ENCODE assay signal across 11 mouse cellular contexts in the genomic region with DNA sequence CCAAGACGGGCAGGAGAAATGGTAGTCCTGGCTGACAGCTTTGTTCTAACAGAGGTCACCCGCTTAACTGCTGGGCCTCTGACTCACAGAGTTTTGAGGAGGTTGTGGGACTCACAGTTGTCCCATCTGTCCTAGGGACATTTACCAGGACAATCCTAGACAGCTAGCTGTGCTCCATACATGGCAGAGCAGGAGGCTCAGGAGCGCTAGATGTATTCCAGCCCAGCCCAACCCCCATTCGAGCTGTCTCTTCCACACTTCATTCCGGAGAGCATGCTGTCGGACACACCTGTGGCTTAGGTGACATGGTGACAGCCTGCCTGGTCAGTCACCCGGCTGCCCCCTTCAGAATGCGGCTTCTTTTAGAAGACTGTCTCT. TPM values are rescaled to one million over a fixed set of nuclear protein-coding genes. Genes with fewer than 3 reads are reported as not detected.
DNase-seq lines count a peak whose midpoint lies in the region; ATAC-seq and TF ChIP-seq lines count a peak whose summit lies in the region.
"Had no signal": no experiment of that assay in that cellular context is flagged by ENCODE, and none has a peak within 500 bp of the region (broad histone marks: within the 10 kb centered on the region; RNA-seq: fewer than 3 reads in every experiment).

No protein-coding gene starts in this region.

- no peak for DNase-seq in heart, embryonic 10.5 days (ENCODE audit: low spot score)
- DNase-seq in heart, postnatal 25 days (ENCODE audit: low spot score), result no peak
- DNase-seq in lung, postnatal 14 days, result no peak
- DNase-seq in forebrain, postnatal 0 days, result no peak
- no peak for DNase-seq in ovary, postnatal 14 days (ENCODE audit: low spot score)
- no peak for DNase-seq in frontal cortex, postnatal 25 days (ENCODE audit: low spot score in 2 of 2)
- DNase-seq: adrenal gland, adult 2 months; kidney, adult 9 months; right cerebral cortex, postnatal 14 days had no signal

- WGBS in heart, embryonic 10.5 days, result 29% methylated on average over 8 of the region's 8 CpGs
- WGBS in lung, embryonic 16.5 days, result 25% methylated on average over 8 of the region's 8 CpGs
- WGBS in forebrain, postnatal 0 days, result 79% methylated on average over 8 of the region's 8 CpGs
- WGBS in neural tube, embryonic 14.5 days, result 76% methylated on average over 8 of the region's 8 CpGs

- no peak for TF ChIP-seq CTCF in forebrain, postnatal 0 days (IDR thresholded peaks at IDR 0.05; ENCODE audit: low read depth)

- H3K36me3 ChIP-seq in heart, embryonic 10.5 days, result 0 out of 2 replicates have a peak, but pooled peaks cover 7% of the 10 kb centered on the region
- H3K36me3 ChIP-seq in lung, embryonic 16.5 days (ENCODE audit: control insufficient read depth, insufficient read depth, low read length), result no peaks in the 10 kb centered on the region
- no peaks in the 10 kb centered on the region for H3K36me3 ChIP-seq in forebrain, postnatal 0 days (ENCODE audit: insufficient read depth)
- H3K36me3 ChIP-seq in neural tube, embryonic 14.5 days (ENCODE audit: control insufficient read depth, insufficient read depth, low read length), result no peaks in the 10 kb centered on the region

- 0 out of 2 replicates have a peak, but pooled peaks have one; percentile 0 for ATAC-seq in lung, embryonic 16.5 days (ENCODE audit: low read depth)
- ATAC-seq in forebrain, postnatal 0 days, result no peak
- no peak for ATAC-seq in neural tube, embryonic 14.5 days (ENCODE audit: low read depth)

- no peaks in the 10 kb centered on the region for H3K27me3 ChIP-seq in heart, embryonic 10.5 days (ENCODE audit: insufficient read depth, poor library complexity, severe bottlenecking)
- H3K27me3 ChIP-seq in lung, embryonic 16.5 days (ENCODE audit: control insufficient read depth, insufficient read depth, low read depth, low read length), result no peaks in the 10 kb centered on the region
- no peaks in the 10 kb centered on the region for H3K27me3 ChIP-seq in forebrain, postnatal 0 days (ENCODE audit: insufficient read depth, low read length)
- no peaks in the 10 kb centered on the region for H3K27me3 ChIP-seq in neural tube, embryonic 14.5 days (ENCODE audit: control insufficient read depth, insufficient read depth, low read length)

- H3K4me2 ChIP-seq in lung, embryonic 16.5 days (ENCODE audit: low read depth, low read length), result peak overlapping the region; percentile 45
- H3K4me2 ChIP-seq in forebrain, postnatal 0 days (ENCODE audit: low read depth), result no peak overlapping the region
- H3K4me2 ChIP-seq in neural tube, embryonic 14.5 days (ENCODE audit: low read depth, low read length), result no peak overlapping the region

- H3K9ac ChIP-seq in lung, embryonic 16.5 days (ENCODE audit: low read length), result peak overlapping the region; percentile 54
- no peak overlapping the region for H3K9ac ChIP-seq in forebrain, postnatal 0 days
- no peak overlapping the region for H3K9ac ChIP-seq in neural tube, embryonic 14.5 days (replicated peaks; ENCODE audit: low read depth, low read length)

- H3K4me1 ChIP-seq in heart, embryonic 10.5 days, result peaks cover 93% of the 10 kb centered on the region
- peaks cover 80% of the 10 kb centered on the region for H3K4me1 ChIP-seq in lung, embryonic 16.5 days (replicated peaks; ENCODE audit: control insufficient read depth, insufficient read depth, low read length)
- H3K4me1 ChIP-seq in forebrain, postnatal 0 days (ENCODE audit: insufficient read depth), result no peaks in the 10 kb centered on the region
- H3K4me1 ChIP-seq in neural tube, embryonic 14.5 days (ENCODE audit: control insufficient read depth, insufficient read depth, low read length), result peaks cover 19% of the 10 kb centered on the region

- H3K9me3 ChIP-seq in heart, embryonic 10.5 days, result no peaks in the 10 kb centered on the region
- no peaks in the 10 kb centered on the region for H3K9me3 ChIP-seq in lung, embryonic 16.5 days (ENCODE audit: control insufficient read depth, low read length)
- H3K9me3 ChIP-seq in forebrain, postnatal 0 days (ENCODE audit: low read length), result no peaks in the 10 kb centered on the region
- H3K9me3 ChIP-seq in neural tube, embryonic 14.5 days (ENCODE audit: control insufficient read depth, low read length), result no peaks in the 10 kb centered on the region

- peak overlapping the region; percentile 76 for H3K27ac ChIP-seq in heart, embryonic 10.5 days
- H3K27ac ChIP-seq in lung, embryonic 16.5 days (ENCODE audit: low read length), result peak overlapping the region; percentile 97
- 0 out of 2 replicates have a peak overlapping the region, but pooled peaks have one; percentile 3 for H3K27ac ChIP-seq in forebrain, postnatal 0 days (ENCODE audit: low read depth, low read length)
- peak overlapping the region; percentile 34; the same call in 1 of the 2 replicates for H3K27ac ChIP-seq in neural tube, embryonic 14.5 days (ENCODE audit: low read depth, low read length)

- H3K4me3 ChIP-seq in heart, embryonic 10.5 days, result peak overlapping the region; percentile 20; the same call in 1 of the 2 replicates
- H3K4me3 ChIP-seq in lung, embryonic 16.5 days (ENCODE audit: low read length), result no peak overlapping the region
- H3K4me3 ChIP-seq in forebrain, postnatal 0 days (ENCODE audit: low read depth, low read length), result no peak overlapping the region
- H3K4me3 ChIP-seq in neural tube, embryonic 14.5 days (ENCODE audit: low read depth, low read length), result no peak overlapping the region

- intact Hi-C loops in heart, postnatal 25 days (cut with DNase I), result no loop called here

RNA-seq across cellular contexts. Expression of gene Pxn, which starts 22.9 kb away (rescaled TPM):
- 30.3 and 31.9 TPM in 2 replicates for polyA plus RNA-seq in heart, embryonic 10.5 days (2016; fragmentation: Nextera tagmentation; extraction: Ambion mirVana)
- 10 to 100 TPM; 34.4 to 39.5 TPM for total RNA-seq in heart, postnatal 25 days (2021)
- polyA plus RNA-seq in lung, embryonic 16.5 days (2015; fragmentation: Nextera tagmentation; extraction: Ambion mirVana), result 70.1 and 74.4 TPM in 2 replicates
- 23.5 and 29.8 TPM in 2 replicates for total RNA-seq in forebrain, postnatal 0 days (2014; rRNA removed)
- polyA plus RNA-seq in forebrain, postnatal 0 days (2015; fragmentation: Nextera tagmentation; extraction: Ambion mirVana), result 14.1 and 14.8 TPM in 2 replicates
- 8.5 and 11.1 TPM in 2 replicates for polyA plus RNA-seq in neural tube, embryonic 14.5 days (2014; fragmentation: Nextera tagmentation; extraction: Ambion mirVana)

RNA-seq across cellular contexts. Expression of gene Rplp0, which starts 29.9 kb away (rescaled TPM):
- 1,223 and 1,345 TPM in 2 replicates for polyA plus RNA-seq in heart, embryonic 10.5 days (2016; fragmentation: Nextera tagmentation; extraction: Ambion mirVana)
- 100 to 1,000 TPM; 651 to 667 TPM for total RNA-seq in heart, postnatal 25 days (2021)
- 1,507 and 1,565 TPM in 2 replicates for polyA plus RNA-seq in lung, embryonic 16.5 days (2015; fragmentation: Nextera tagmentation; extraction: Ambion mirVana)
- total RNA-seq in forebrain, postnatal 0 days (2014; rRNA removed), result 1,794 and 2,056 TPM in 2 replicates
- polyA plus RNA-seq in forebrain, postnatal 0 days (2015; fragmentation: Nextera tagmentation; extraction: Ambion mirVana), result 842 and 978 TPM in 2 replicates
- 903 and 934 TPM in 2 replicates for polyA plus RNA-seq in neural tube, embryonic 14.5 days (2014; fragmentation: Nextera tagmentation; extraction: Ambion mirVana)

RNA-seq across cellular contexts. Expression of gene Gcn1l1, which starts 35.7 kb away (rescaled TPM):
- polyA plus RNA-seq in heart, embryonic 10.5 days (2016; fragmentation: Nextera tagmentation; extraction: Ambion mirVana), result 47.8 and 49.8 TPM in 2 replicates
- total RNA-seq in heart, postnatal 25 days (2021), result 10 to 100 TPM; 38.4 to 42.8 TPM
- 32.9 and 35.1 TPM in 2 replicates for polyA plus RNA-seq in lung, embryonic 16.5 days (2015; fragmentation: Nextera tagmentation; extraction: Ambion mirVana)
- 51.9 and 74.4 TPM in 2 replicates for total RNA-seq in forebrain, postnatal 0 days (2014; rRNA removed)
- polyA plus RNA-seq in forebrain, postnatal 0 days (2015; fragmentation: Nextera tagmentation; extraction: Ambion mirVana), result 19.4 and 22.4 TPM in 2 replicates
- 41.9 and 45.2 TPM in 2 replicates for polyA plus RNA-seq in neural tube, embryonic 14.5 days (2014; fragmentation: Nextera tagmentation; extraction: Ambion mirVana)

RNA-seq across cellular contexts. Expression of gene Sirt4, which starts 44.8 kb away (rescaled TPM):
- polyA plus RNA-seq in heart, embryonic 10.5 days (2016; fragmentation: Nextera tagmentation; extraction: Ambion mirVana), result 18.7 and 19.0 TPM in 2 replicates
- 10 to 100 TPM; 16.8 to 18.5 TPM for total RNA-seq in heart, postnatal 25 days (2021)
- 28.1 and 31.4 TPM in 2 replicates for polyA plus RNA-seq in lung, embryonic 16.5 days (2015; fragmentation: Nextera tagmentation; extraction: Ambion mirVana)
- 34.5 and 36.3 TPM in 2 replicates for total RNA-seq in forebrain, postnatal 0 days (2014; rRNA removed)
- 18.3 and 18.8 TPM in 2 replicates for polyA plus RNA-seq in forebrain, postnatal 0 days (2015; fragmentation: Nextera tagmentation; extraction: Ambion mirVana)
- polyA plus RNA-seq in neural tube, embryonic 14.5 days (2014; fragmentation: Nextera tagmentation; extraction: Ambion mirVana), result 26.0 and 32.6 TPM in 2 replicates

Comparison
In these comparisons a context has a peak if more than half of its experiments do, and no peak if none do; other contexts are left out.
1. H3K27ac ChIP-seq: peak in every context shown above with its lines; median percentile 97 in lung, embryonic 16.5 days; 76 in heart, embryonic 10.5 days; 34 in neural tube, embryonic 14.5 days; 3 in forebrain, postnatal 0 days.